Mouse (Mus musculus) layer of hippocampus, adult 8-10 months (tissue): Measurements from ENCODE around the gene Vldlr. TPM values are rescaled to one million over a fixed set of nuclear protein-coding genes. Genes with fewer than 3 reads are reported as not detected.

ENCODE experiments used
- DNase-seq, 2 experiments: peaks; one replicate each; pipeline ENCODE4 v3.0.0; 2022; ENCODE audit warnings: low spot score in 2 of 2
- total RNA-seq, 4 experiments: library from RNA; stranded (reverse); gene quantifications; 2 replicates each; pipeline ENCODE4 v1.2.4; 2022

Gene Vldlr
- 10 to 100 TPM; 49.5 to 53.4 (median 51.6) TPM for total RNA-seq

- DNase-seq: peak; percentile 17 to 34
Measured at GRCm38 (mm10) chr19:27216318-27216717, at the start of gene Vldlr. Vldlr (plus strand) TSS chr19:27216484.

- DNase-seq: no peak
Measured at GRCm38 (mm10) chr19:27167601-27168319, 48.5 kb upstream of the Vldlr start.

- DNase-seq: no peak
Measured at GRCm38 (mm10) chr19:27173836-27174235, 42.4 kb upstream of the Vldlr start.

GRCm38 (mm10) chr19:27175617-27176016, 40.7 kb upstream of the Vldlr start:
- DNase-seq: no peak

GRCm38 (mm10) chr19:27176558-27176957, 39.7 kb upstream of the Vldlr start:
- DNase-seq: no peak

GRCm38 (mm10) chr19:27178195-27178807, 38.0 kb upstream of the Vldlr start:
- DNase-seq: no peak

- peak; percentile 5 to 9 for DNase-seq
Measured at GRCm38 (mm10) chr19:27180351-27181122, 35.7 kb upstream of the Vldlr start.

- no peak for DNase-seq
Measured at GRCm38 (mm10) chr19:27183511-27183910, 32.8 kb upstream of the Vldlr start.

- no peak for DNase-seq
Measured at GRCm38 (mm10) chr19:27203711-27204238, 12.5 kb upstream of the Vldlr start.

GRCm38 (mm10) chr19:27210991-27211390, 5.3 kb upstream of the Vldlr start:
- no peak for DNase-seq

GRCm38 (mm10) chr19:27215596-27215995, 688 bp upstream of the Vldlr start:
- DNase-seq: no peak

- DNase-seq: peak; percentile 55 to 61
Measured at GRCm38 (mm10) chr19:27216767-27217403, 601 bp downstream of the Vldlr start.

- DNase-seq: peak; percentile 57 to 58
Measured at GRCm38 (mm10) chr19:27217404-27217940, 1.2 kb downstream of the Vldlr start.

GRCm38 (mm10) chr19:27217941-27218411, 1.7 kb downstream of the Vldlr start:
- DNase-seq: peak in 1 of 2 experiments; percentile 40

- peak; percentile 62 to 63 for DNase-seq
Measured at GRCm38 (mm10) chr19:27218561-27219262, 2.4 kb downstream of the Vldlr start.

GRCm38 (mm10) chr19:27219586-27219985, 3.3 kb downstream of the Vldlr start:
- no peak for DNase-seq

- no peak for DNase-seq
Measured at GRCm38 (mm10) chr19:27223046-27223445, 6.8 kb downstream of the Vldlr start.

GRCm38 (mm10) chr19:27224356-27224755, 8.1 kb downstream of the Vldlr start:
- no peak for DNase-seq

- DNase-seq: no peak
Measured at GRCm38 (mm10) chr19:27226626-27227025, 10.3 kb downstream of the Vldlr start.

- peak; percentile 44 to 66 for DNase-seq
Measured at GRCm38 (mm10) chr19:27227131-27227530, 10.8 kb downstream of the Vldlr start.
